Mouse (Mus musculus) NIH3T3 (cell line): ENCODE data around the gene Snap25.

Experiments used
- DNase-seq: peaks from one replicate; pipeline ENCODE4 v3.0.0-alpha.2; 2012; ENCODE audit warnings: low read depth

The Snap25 gene

DNA sequence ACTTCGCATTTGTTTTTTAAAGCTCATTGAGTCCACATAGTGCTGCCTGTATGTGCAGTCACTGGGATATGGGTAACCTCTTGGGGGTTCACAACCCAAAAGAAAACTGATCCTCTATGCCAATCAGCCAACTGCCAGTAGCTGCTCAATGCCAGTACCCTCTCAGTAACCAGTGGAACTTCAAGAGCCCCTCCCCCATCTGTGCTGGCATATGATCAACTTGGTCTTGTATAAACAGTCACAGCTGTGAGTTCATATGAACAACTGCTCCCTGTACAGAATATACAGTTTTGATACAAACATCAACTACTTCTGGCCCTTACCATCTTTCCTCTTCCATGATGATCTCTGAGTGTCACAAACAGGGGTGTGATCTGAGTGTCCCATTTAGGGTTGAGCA lies 98.1 kb downstream of the Snap25 start:
- DNase-seq = peak; percentile 17

DNA sequence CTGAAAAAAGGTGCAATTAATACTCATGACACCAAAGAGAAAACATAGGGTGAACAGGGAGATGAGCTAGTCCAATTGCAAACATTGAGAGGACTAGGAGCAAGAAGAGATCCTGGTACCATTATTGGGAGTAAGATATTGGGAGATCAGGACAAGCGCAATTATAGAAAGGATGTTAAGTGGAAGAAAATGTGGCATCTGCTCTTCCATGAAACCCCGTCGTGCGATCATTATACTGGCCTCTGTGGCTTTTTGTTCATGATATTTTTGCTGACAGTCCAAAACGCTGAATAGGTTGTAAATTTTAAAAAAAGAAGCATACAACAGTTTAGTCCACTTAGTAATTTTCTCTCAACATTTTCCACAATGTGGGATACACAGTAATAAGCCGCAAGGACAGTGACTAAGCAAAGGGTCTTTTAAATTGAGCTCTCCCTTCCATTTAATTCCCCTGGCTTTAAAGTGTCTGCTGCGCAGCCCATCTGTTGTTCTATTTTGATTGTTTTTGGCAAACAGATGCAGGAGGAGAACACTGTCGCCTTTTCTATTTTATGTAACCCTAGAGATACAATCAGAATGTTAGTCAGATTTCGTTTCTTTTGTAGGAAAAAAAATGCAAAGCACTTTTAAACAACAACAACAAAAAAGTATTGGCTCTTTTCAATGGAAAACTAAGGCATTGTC lies 103.6 kb downstream of the Snap25 start:
- no peak for DNase-seq

DNA sequence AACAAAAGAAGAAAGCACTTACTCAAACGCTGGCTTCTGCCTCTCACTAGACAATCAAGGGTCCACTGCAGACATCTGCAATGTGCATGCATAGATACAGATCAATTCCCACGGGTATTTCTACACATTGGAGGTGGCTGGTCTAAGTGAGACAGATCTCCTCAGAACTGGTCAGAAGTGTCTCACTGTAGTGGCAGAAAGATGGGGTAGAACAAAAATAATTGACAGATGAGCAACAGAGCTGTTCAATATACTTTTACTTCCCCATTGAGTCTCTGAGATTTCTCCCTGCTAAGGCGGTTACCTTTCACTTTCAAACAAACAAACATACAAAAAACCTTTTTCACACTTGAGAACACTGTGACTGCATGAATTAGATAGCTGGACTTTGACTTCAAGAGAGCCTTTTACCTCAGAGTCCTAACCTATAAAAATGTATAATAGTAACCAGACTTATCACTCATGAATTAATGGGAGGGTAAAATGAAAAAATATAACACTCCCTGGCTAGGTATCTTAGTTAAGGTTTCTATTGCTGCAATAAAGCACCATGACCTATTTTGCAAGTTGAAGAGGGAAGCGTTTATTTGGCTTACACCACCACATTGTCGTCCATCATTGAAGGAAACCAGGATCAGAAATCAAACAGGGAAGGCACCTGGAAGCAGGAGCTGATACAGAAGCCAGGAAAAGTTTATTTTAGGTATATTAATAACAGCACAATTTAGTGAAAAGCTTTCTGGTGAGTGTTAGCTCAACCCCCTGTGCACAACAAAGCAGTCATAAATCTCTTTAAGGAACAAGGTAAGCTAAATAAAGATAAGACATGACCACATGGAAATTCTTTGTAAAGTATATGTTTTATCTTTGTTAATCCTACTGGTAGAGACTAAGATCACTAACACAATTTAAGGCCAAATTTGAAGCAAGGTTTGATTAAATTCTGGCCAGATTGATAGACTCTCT lies 110.8 kb downstream of the Snap25 start:
- DNase-seq = no peak

DNA sequence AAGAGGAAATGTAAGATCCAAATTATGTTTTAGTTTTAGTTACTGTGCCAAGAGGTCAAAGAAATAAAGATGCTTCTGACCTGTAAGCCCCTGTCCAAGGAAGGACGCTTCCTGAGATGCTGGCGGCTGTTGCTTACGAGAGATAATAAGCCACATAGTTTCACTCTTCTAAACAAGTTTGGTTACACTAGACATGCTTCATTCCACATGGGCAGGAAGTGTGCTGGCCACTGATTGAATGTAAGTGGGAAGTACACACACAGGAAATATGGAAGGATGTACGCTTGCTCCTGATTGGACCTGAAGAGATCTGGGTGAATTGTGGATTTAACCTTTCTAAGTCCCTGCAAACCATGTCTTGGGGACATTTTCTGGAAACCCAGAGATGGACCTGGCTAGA lies 114.4 kb downstream of the Snap25 start:
- no peak for DNase-seq
